Mouse (Mus musculus) heart, adult 2 months (tissue): ENCODE measurements around the gene Fbxw9. TPM values are rescaled to one million over a fixed set of nuclear protein-coding genes. Genes with fewer than 3 reads are reported as not detected.

ENCODE experiments used
- DNase-seq, 2 experiments: peaks; one replicate each; pipeline ENCODE4 v3.0.0; 2021
- H3K27ac ChIP-seq: fragments of 200-600 bp; 2 replicates; pipeline ENCODE4 v1.8.1; 2022
- H3K27me3 ChIP-seq: fragments of 200-500 bp; 2 replicates; pipeline ENCODE4 v1.6.1; 2012; ENCODE audit warnings: mild to moderate bottlenecking, low read length, inconsistent platforms, mixed read lengths; ENCODE audit not compliant: control insufficient read depth, insufficient read depth
- H3K36me3 ChIP-seq: fragments of 200-500 bp; 2 replicates; pipeline ENCODE4 v1.6.1; 2012; ENCODE audit warnings: low read length, inconsistent platforms; ENCODE audit not compliant: control insufficient read depth, insufficient read depth
- H3K4me1 ChIP-seq: fragments of 200-500 bp; 2 replicates; pipeline ENCODE4 v1.6.1; 2011; ENCODE audit warnings: low read length; ENCODE audit not compliant: control insufficient read depth, insufficient read depth
- H3K4me3 ChIP-seq: fragments of 200-600 bp; 2 replicates; pipeline ENCODE4 v1.8.1; 2022
- H3K79me2 ChIP-seq: fragments of 200-500 bp; replicated peaks from 2 replicates; pipeline ENCODE4 v1.6.1; 2012; ENCODE audit warnings: mild to moderate bottlenecking, inconsistent platforms, low read length, moderate library complexity, mixed read lengths; ENCODE audit not compliant: control insufficient read depth, insufficient read depth
- H3K9ac ChIP-seq: fragments of 200-500 bp; 2 replicates; pipeline ENCODE4 v1.6.1; 2012; ENCODE audit warnings: low read depth, mild to moderate bottlenecking, control low read depth, inconsistent platforms, low read length, mixed read lengths
- CTCF ChIP-seq: fragments of 200-600 bp; IDR thresholded peaks from 2 replicates; pipeline ENCODE4 v1.8.1; 2022; ENCODE audit warnings: antibody characterized with exemption, mild to moderate bottlenecking, moderate library complexity
- EP300 ChIP-seq: fragments of 200-500 bp; IDR thresholded peaks from 2 replicates; pipeline ENCODE4 v1.6.1; 2011; ENCODE audit warnings: low read depth, low read length, control low read depth; ENCODE audit not compliant: insufficient read depth
- POLR2A ChIP-seq: fragments of 200-500 bp; IDR thresholded peaks from 2 replicates; pipeline ENCODE4 v1.6.1; 2011; ENCODE audit warnings: mild to moderate bottlenecking, low read depth, low read length, control low read depth; ENCODE audit not compliant: insufficient read depth
- whole genome bisulfite sequencing: fragments of 180-500 bp; shearing (Covaris S2); methylation state at CpG from one replicate; pipeline ENCODE4 v1.1.7; 2018; 5-methylcytosine and 5-hydroxymethylcytosine counted together
- intact Hi-C: fragments of 180-260 bp; cut with DNase I; formaldehyde crosslinking; loops from one replicate; pipeline ENCODE4 v1.15.1; 2025
- polyA plus RNA-seq: library from polyadenylated mRNA; depleted of rRNA; stranded (reverse); fragments of >200 nt; gene quantifications from 2 replicates; pipeline ENCODE4 v1.2.3, GENCODE M21; 2012
- total RNA-seq, 2 experiments: library from RNA; stranded (reverse); gene quantifications; 2 replicates each; pipeline ENCODE4 v1.2.3; 2021

Fbxw9 gene
- total and polyA plus RNA-seq, 3 experiments: 2.4 to 10.5 (median 2.5) TPM

GRCm38 (mm10) chr8:85037681-85038531 is 21.9 kb upstream of the Fbxw9 start:
- intact Hi-C loops: loop anchor here (5.0 kb wide), 1 partner anchor 34 kb away; the partner anchor contains the start of gene Dhps
- peak overlapping the region; percentile 96 for H3K27ac ChIP-seq
- TF ChIP-seq POLR2A: no peak
- no peak for TF ChIP-seq CTCF
- no peak for TF ChIP-seq EP300
- H3K4me3 ChIP-seq: peak overlapping the region; percentile 76
- peaks cover 6% of the 10 kb centered on the region for H3K4me1 ChIP-seq
- peak overlapping the region; percentile 94 for H3K9ac ChIP-seq
- DNase-seq: peak; percentile 68 to 71
- H3K27me3 ChIP-seq: no peaks in the 10 kb centered on the region
- WGBS: under 1% methylated on average over 57 of the region's 57 CpGs
- H3K36me3 ChIP-seq: peaks cover under 1% of the 10 kb centered on the region; the same call in 1 of the 2 replicates
- H3K79me2 ChIP-seq: peaks cover 5% of the 10 kb centered on the region

DNA sequence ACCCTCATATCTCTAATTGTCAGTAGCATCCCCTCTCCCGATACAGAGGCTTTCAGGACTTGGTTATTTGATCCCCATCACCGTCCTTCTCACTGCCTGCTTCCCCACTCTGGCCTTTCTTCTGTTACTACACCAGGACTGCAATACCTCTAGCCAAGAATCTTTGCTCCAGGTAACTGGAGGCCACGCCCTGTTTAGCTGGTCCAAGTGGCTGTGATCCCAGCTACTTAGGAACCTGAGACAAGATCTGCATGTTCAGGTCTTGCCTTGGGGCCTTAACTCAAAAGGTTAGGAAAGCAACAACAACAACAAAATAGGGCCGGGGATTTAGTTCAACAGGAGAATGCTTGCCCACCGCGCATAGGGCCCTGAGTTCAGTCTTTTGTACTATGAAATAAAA is 16.2 kb upstream of the Fbxw9 start:
- H3K36me3 ChIP-seq: no peaks in the 10 kb centered on the region
- TF ChIP-seq CTCF: no peak
- TF ChIP-seq EP300: no peak
- no peak for TF ChIP-seq POLR2A
- H3K79me2 ChIP-seq: peaks cover 5% of the 10 kb centered on the region
- no peaks in the 10 kb centered on the region for H3K27me3 ChIP-seq
- 95% methylated on average over 6 of the region's 6 CpGs for WGBS
- intact Hi-C loops: no loop called here
- H3K9ac ChIP-seq: no peak overlapping the region
- no peak overlapping the region for H3K4me3 ChIP-seq
- H3K27ac ChIP-seq: no peak overlapping the region
- H3K4me1 ChIP-seq: no peaks in the 10 kb centered on the region; the same call in 1 of the 2 replicates
- DNase-seq: no peak

DNA sequence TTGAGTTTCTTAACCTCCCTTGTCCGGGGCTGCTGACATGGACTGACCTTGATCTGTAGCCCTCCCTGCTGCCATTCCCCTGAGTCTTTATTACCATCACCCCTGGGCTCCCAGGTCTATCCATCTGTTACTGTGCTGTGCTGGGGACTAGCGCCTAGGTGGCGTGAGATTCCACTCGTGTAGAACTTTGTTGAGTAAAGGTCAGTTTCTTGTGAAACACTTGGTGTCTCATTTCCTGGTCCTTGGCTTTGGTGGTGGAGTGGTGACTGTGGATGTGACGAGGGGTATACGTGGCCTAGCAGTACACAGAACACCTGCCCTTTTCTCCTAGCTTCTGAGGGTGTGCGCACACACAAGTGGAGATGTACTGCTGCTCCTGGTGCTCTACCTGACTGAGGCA is 2.5 kb upstream of the Fbxw9 start:
- Histone ChIP-seq H3K27me3 (no peaks in the 10 kb centered on the region), H3K4me3 (no peak overlapping the region), H3K4me1 (no peaks in the 10 kb centered on the region; the same call in 1 of the 2 replicates), H3K9ac (no peak overlapping the region), H3K36me3 (no peaks in the 10 kb centered on the region), H3K27ac (no peak overlapping the region), H3K79me2 (no peaks in the 10 kb centered on the region; the same call in 1 of the 2 replicates)
- 81% methylated on average over 7 of the region's 7 CpGs for WGBS
- TF ChIP-seq POLR2A (no peak), CTCF (no peak), EP300 (no peak)
- intact Hi-C loops: no loop called here
- DNase-seq: no peak

- intact Hi-C loops: no loop called here
- DNase-seq: no peak
- Histone ChIP-seq H3K79me2 (no peaks in the 10 kb centered on the region; the same call in 1 of the 2 replicates), H3K9ac (no peak overlapping the region), H3K27me3 (no peaks in the 10 kb centered on the region), H3K36me3 (no peaks in the 10 kb centered on the region), H3K4me3 (no peak overlapping the region), H3K4me1 (no peaks in the 10 kb centered on the region; the same call in 1 of the 2 replicates), H3K27ac (no peak overlapping the region)
- WGBS: 99% methylated on average over 4 of the region's 4 CpGs
- TF ChIP-seq POLR2A: no peak
Observed at GRCm38 (mm10) chr8:85062603-85063002, 2.7 kb downstream of the Fbxw9 start.

GRCm38 (mm10) chr8:85065213-85065612 is 5.4 kb downstream of the Fbxw9 start:
- no peak for DNase-seq
- H3K79me2 ChIP-seq: no peaks in the 10 kb centered on the region; the same call in 1 of the 2 replicates
- no peak overlapping the region for H3K4me3 ChIP-seq
- no peak overlapping the region for H3K27ac ChIP-seq
- no peaks in the 10 kb centered on the region; the same call in 1 of the 2 replicates for H3K4me1 ChIP-seq
- no peaks in the 10 kb centered on the region for H3K36me3 ChIP-seq
- no peak overlapping the region for H3K9ac ChIP-seq
- intact Hi-C loops: no loop called here
- WGBS: 55% methylated on average over 2 of the region's 2 CpGs
- no peaks in the 10 kb centered on the region for H3K27me3 ChIP-seq
- TF ChIP-seq POLR2A (no peak), CTCF (no peak), EP300 (no peak)

GRCm38 (mm10) chr8:85067155-85067554 is 7.3 kb downstream of the Fbxw9 start:
- peaks cover 2% of the 10 kb centered on the region; the same call in 1 of the 2 replicates for H3K4me1 ChIP-seq
- intact Hi-C loops: no loop called here
- H3K27me3 ChIP-seq: no peaks in the 10 kb centered on the region
- WGBS: 98% methylated on average over 2 of the region's 2 CpGs
- H3K27ac ChIP-seq: no peak overlapping the region
- no peak for DNase-seq
- no peak overlapping the region for H3K4me3 ChIP-seq
- TF ChIP-seq EP300 (no peak), POLR2A (no peak), CTCF (no peak)
- no peaks in the 10 kb centered on the region for H3K79me2 ChIP-seq
- H3K36me3 ChIP-seq: no peaks in the 10 kb centered on the region
- no peak overlapping the region for H3K9ac ChIP-seq
